Comparison of ENCODE assay signal across 8 mouse cellular contexts in the genomic region with DNA sequence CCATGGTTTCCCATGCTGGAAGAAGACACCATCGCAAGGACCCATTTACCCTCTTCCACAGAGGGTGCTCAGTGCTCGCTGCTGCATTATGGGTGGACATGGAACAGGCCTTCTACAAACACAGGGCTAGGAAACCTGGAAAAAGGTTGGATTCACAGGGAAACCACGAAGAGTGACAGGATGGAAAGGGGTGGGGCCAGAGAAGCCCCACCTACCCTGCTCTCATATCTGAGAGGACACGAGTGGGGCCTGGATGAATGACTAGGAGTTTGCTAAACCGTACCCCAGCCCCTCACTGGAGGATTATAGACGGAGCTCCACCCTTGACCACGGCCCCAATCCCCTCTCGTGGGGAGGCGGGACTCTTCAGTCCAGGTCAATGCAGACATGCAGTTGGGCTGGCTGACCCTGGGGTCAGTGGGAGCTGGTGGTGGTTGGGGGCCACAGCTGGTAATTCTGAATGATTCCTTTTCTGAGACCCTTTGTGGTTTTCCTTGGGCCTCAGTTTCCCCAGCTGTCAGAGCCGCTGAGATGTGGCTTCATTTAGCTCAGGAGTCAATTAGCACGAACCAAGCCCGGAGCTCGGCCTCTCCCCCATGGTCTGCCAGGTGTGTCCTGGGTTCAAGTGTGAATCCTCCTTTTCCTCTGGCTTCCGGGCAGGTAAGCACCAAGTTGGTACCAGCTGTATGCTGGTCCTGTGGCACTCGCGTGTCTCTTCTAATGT. TPM values are rescaled to one million over a fixed set of nuclear protein-coding genes. Genes with fewer than 3 reads are reported as not detected.
A peak's percentile ranks its signal among the peaks of the same experiment; 100 is the strongest.
DNase-seq lines count a peak whose midpoint lies in the region; ATAC-seq and TF ChIP-seq lines count a peak whose summit lies in the region.

No protein-coding gene starts in this region.

- H3K4me1 ChIP-seq in heart, adult 2 months (ENCODE audit: control insufficient read depth, insufficient read depth, low read length): peaks cover 73% of the 10 kb centered on the region
- peaks cover 34% of the 10 kb centered on the region for H3K4me1 ChIP-seq in embryonic fibroblast, embryonic 13.5 days (ENCODE audit: control insufficient read depth, insufficient read depth, low read length)
- peaks cover 100% of the 10 kb centered on the region for H3K4me1 ChIP-seq in limb, embryonic 15.5 days

- H3K4me2 ChIP-seq in limb, embryonic 15.5 days: peak overlapping the region; percentile 23; the same call in 1 of the 2 replicates

- no peaks in the 10 kb centered on the region for H3K9me3 ChIP-seq in limb, embryonic 15.5 days

- WGBS in heart, adult 2 months: 57% methylated on average over 16 of the region's 16 CpGs
- 71% methylated on average over 16 of the region's 16 CpGs for WGBS in limb, embryonic 15.5 days

- peak overlapping the region; percentile 29; the same call in 1 of the 2 replicates for H3K4me3 ChIP-seq in heart, adult 2 months
- no peak overlapping the region for H3K4me3 ChIP-seq in embryonic fibroblast, embryonic 13.5 days (ENCODE audit: insufficient read depth, low read length)
- no peak overlapping the region for H3K4me3 ChIP-seq in limb, embryonic 15.5 days

- peaks cover 33% of the 10 kb centered on the region for H3K36me3 ChIP-seq in heart, adult 2 months (ENCODE audit: control insufficient read depth, insufficient read depth, low read length)
- peaks cover 40% of the 10 kb centered on the region; the same call in 1 of the 2 replicates for H3K36me3 ChIP-seq in limb, embryonic 15.5 days

- TF ChIP-seq CTCF in heart, adult 2 months (IDR thresholded peaks at IDR 0.05): no peak
- no peak for TF ChIP-seq CTCF in embryonic fibroblast, embryonic 13.5 days (IDR thresholded peaks at IDR 0.05; ENCODE audit: borderline replicate concordance, insufficient read depth, low read length)

- H3K27me3 ChIP-seq in heart, adult 2 months (ENCODE audit: control insufficient read depth, insufficient read depth, low read length): no peaks in the 10 kb centered on the region
- no peaks in the 10 kb centered on the region; the same call in 1 of the 2 replicates for H3K27me3 ChIP-seq in limb, embryonic 15.5 days

- H3K79me2 ChIP-seq in heart, adult 2 months (replicated peaks; ENCODE audit: control insufficient read depth, insufficient read depth, low read length): no peaks in the 10 kb centered on the region

- no peak for ATAC-seq in limb, embryonic 15.5 days (ENCODE audit: insufficient number of reproducible peaks, low FRiP score, low TSS enrichment, low read depth)

- intact Hi-C loops in heart, adult 2 months (cut with DNase I): no loop called here
- intact Hi-C loops in heart, postnatal 25 days (cut with DNase I): loop anchor here (1.0 kb wide), 1 partner anchor 18 kb away; no protein-coding TSS in a partner anchor

- TF ChIP-seq POLR2A in heart, adult 2 months (IDR thresholded peaks at IDR 0.05; ENCODE audit: insufficient read depth, low read depth, low read length): 0 out of 2 replicates have a peak, but pooled peaks have one; percentile 22
- TF ChIP-seq POLR2A in embryonic fibroblast, embryonic 13.5 days (IDR thresholded peaks at IDR 0.05; ENCODE audit: low read depth, low read length): no peak

- H3K27ac ChIP-seq in heart, adult 2 months: peak overlapping the region; percentile 91
- H3K27ac ChIP-seq in embryonic fibroblast, embryonic 13.5 days (ENCODE audit: insufficient read depth, low read length): 0 out of 2 replicates have a peak overlapping the region, but pooled peaks have one; percentile 0
- H3K27ac ChIP-seq in limb, embryonic 15.5 days: peak overlapping the region; percentile 93

- H3K9ac ChIP-seq in heart, adult 2 months (ENCODE audit: low read depth, low read length): peak overlapping the region; percentile 68
- H3K9ac ChIP-seq in limb, embryonic 15.5 days: no peak overlapping the region

- TF ChIP-seq EP300 in heart, adult 2 months (IDR thresholded peaks at IDR 0.05; ENCODE audit: insufficient read depth, low read depth, low read length): no peak

- DNase-seq in heart, adult 2 months: peak in 1 of 2 experiments; percentile 49
- DNase-seq in heart, postnatal 25 days (ENCODE audit: low spot score): no peak
- peak; percentile 58 for DNase-seq in 3T3-L1 (ENCODE audit: low read depth, low spot score)
- no peak for DNase-seq in ovary, postnatal 36 days (ENCODE audit: low spot score)
- no peak for DNase-seq in gastrocnemius, adult 8-10 months (ENCODE audit: low spot score in 2 of 2)
- no peak for DNase-seq in spleen, postnatal 36 days (ENCODE audit: low spot score in 2 of 2)

RNA-seq across cellular contexts. Expression of a gene that starts 19.9 kb away (rescaled TPM):
- 1 to 10 TPM; 2.0 to 2.3 TPM for total RNA-seq in heart, adult 2 months (2021)
- 8.3 and 8.6 TPM in 2 replicates for polyA plus RNA-seq in heart, adult 2 months (2012; rRNA removed)
- total RNA-seq in heart, postnatal 25 days (2021): 1 to 10 TPM; 2.0 TPM
- polyA plus RNA-seq in embryonic fibroblast, embryonic 13.5 days (2011; ENCODE audit: insufficient read length, low read depth, missing spikeins): 0.58 and 2.2 TPM in 2 replicates
- 2.9 and 3.6 TPM in 2 replicates for polyA plus RNA-seq in limb, embryonic 15.5 days (2015; fragmentation: Nextera tagmentation; extraction: Ambion mirVana)
- not detected for total RNA-seq in gastrocnemius, adult 8-10 months (2022)

RNA-seq across cellular contexts. Expression of a gene that starts 23.9 kb away (rescaled TPM):
- 1 to 10 TPM in 1 of 2 experiments, not detected in 1; 1.2 TPM for total RNA-seq in heart, adult 2 months (2021)
- 0.88 and 1.2 TPM in 2 replicates for polyA plus RNA-seq in heart, adult 2 months (2012; rRNA removed)
- total RNA-seq in heart, postnatal 25 days (2021): under 1 TPM in 1 of 2 experiments, not detected in 1; 0.70 TPM
- 1.1 TPM in 1 of 2 replicates, not detected in the other for polyA plus RNA-seq in embryonic fibroblast, embryonic 13.5 days (2011; ENCODE audit: insufficient read length, low read depth, missing spikeins)
- polyA plus RNA-seq in limb, embryonic 15.5 days (2015; fragmentation: Nextera tagmentation; extraction: Ambion mirVana): 0.51 and 1.7 TPM in 2 replicates
- 1 to 10 TPM in 2 of 4 experiments, under 1 TPM in 1, not detected in 1; 0.43 to 1.1 (median 1.1) TPM for total RNA-seq in gastrocnemius, adult 8-10 months (2022)

RNA-seq across cellular contexts. Expression of a gene that starts 28.5 kb away (rescaled TPM):
- total RNA-seq in heart, adult 2 months (2021): 1 to 10 TPM in 1 of 2 experiments, under 1 TPM in 1; 0.73 to 1.9 TPM
- 2.1 and 3.5 TPM in 2 replicates for polyA plus RNA-seq in heart, adult 2 months (2012; rRNA removed)
- under 1 TPM; 0.61 to 0.78 TPM for total RNA-seq in heart, postnatal 25 days (2021)
- 1.4 TPM in 1 of 2 replicates, not detected in the other for polyA plus RNA-seq in embryonic fibroblast, embryonic 13.5 days (2011; ENCODE audit: insufficient read length, low read depth, missing spikeins)
- 2.1 and 3.1 TPM in 2 replicates for polyA plus RNA-seq in limb, embryonic 15.5 days (2015; fragmentation: Nextera tagmentation; extraction: Ambion mirVana)
- 1 to 10 TPM in 2 of 4 experiments, under 1 TPM in 2; 0.59 to 1.8 (median 1.1) TPM for total RNA-seq in gastrocnemius, adult 8-10 months (2022)

RNA-seq across cellular contexts. Expression of a gene that starts 28.5 kb away (rescaled TPM):
- total RNA-seq in heart, adult 2 months (2021): 10 to 100 TPM; 46.6 to 53.8 TPM
- polyA plus RNA-seq in heart, adult 2 months (2012; rRNA removed): 48.5 and 56.9 TPM in 2 replicates
- total RNA-seq in heart, postnatal 25 days (2021): 10 to 100 TPM; 52.0 to 56.2 TPM
- 37.7 and 50.1 TPM in 2 replicates for polyA plus RNA-seq in embryonic fibroblast, embryonic 13.5 days (2011; ENCODE audit: insufficient read length, low read depth, missing spikeins)
- 79.8 and 88.7 TPM in 2 replicates for polyA plus RNA-seq in limb, embryonic 15.5 days (2015; fragmentation: Nextera tagmentation; extraction: Ambion mirVana)
- total RNA-seq in gastrocnemius, adult 8-10 months (2022): 10 to 100 TPM; 46.5 to 50.1 (median 47.4) TPM

RNA-seq across cellular contexts. Expression of a gene that starts 34.4 kb away (rescaled TPM):
- 10 to 100 TPM; 29.9 to 31.5 TPM for total RNA-seq in heart, adult 2 months (2021)
- polyA plus RNA-seq in heart, adult 2 months (2012; rRNA removed): 49.3 and 56.1 TPM in 2 replicates
- 10 to 100 TPM; 27.7 to 32.3 TPM for total RNA-seq in heart, postnatal 25 days (2021)
- polyA plus RNA-seq in embryonic fibroblast, embryonic 13.5 days (2011; ENCODE audit: insufficient read length, low read depth, missing spikeins): 26.4 and 26.7 TPM in 2 replicates
- polyA plus RNA-seq in limb, embryonic 15.5 days (2015; fragmentation: Nextera tagmentation; extraction: Ambion mirVana): 82.2 and 90.9 TPM in 2 replicates
- 10 to 100 TPM; 14.8 to 18.5 (median 16.6) TPM for total RNA-seq in gastrocnemius, adult 8-10 months (2022)

Comparison
In these comparisons a context has a peak if more than half of its experiments do, and no peak if none do; other contexts are left out.
1. H3K27ac ChIP-seq: peak in every context shown above with its lines; median percentile 93 in limb, embryonic 15.5 days; 91 in heart, adult 2 months; 0 in embryonic fibroblast, embryonic 13.5 days.